Mouse (Mus musculus) stomach, postnatal 0 days (tissue): Measurements from ENCODE around the gene Sprr2e.

ENCODE experiments used
- CTCF ChIP-seq: IDR thresholded peaks from 2 replicates; pipeline ENCODE4 v1.5.1; 2016; ENCODE audit warnings: antibody characterized with exemption, low read depth, mild to moderate bottlenecking, moderate library complexity
- EP300 ChIP-seq: optimal IDR thresholded peaks from 2 replicates; pipeline ENCODE3; 2016; ENCODE audit warnings: antibody characterized with exemption

GRCm38 (mm10) chr3:92351843-92352242, at the start of gene Sprr2e:
- TF ChIP-seq CTCF: no peak
- TF ChIP-seq EP300: no peak
